Comparison of ENCODE assay signal across 10 mouse cellular contexts in the genomic region with DNA sequence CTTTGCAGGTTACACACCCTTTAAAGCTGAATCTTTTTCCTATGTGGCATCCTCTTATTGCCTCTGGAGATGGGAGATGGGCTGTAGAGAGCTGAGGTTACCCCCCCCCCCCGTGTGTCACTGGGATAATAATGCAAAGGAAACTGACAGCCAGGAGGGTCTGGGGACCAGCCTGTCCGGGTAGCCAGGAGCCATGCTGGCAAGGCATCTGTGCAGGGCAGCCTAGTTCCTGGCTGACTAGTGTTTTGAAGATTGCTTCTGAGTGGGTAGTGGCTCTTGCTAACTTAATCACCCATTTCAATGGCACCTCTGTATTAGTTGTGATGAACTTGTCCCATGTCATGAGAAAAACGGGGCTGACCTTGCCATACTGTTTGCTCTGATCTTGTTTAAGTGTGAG. TPM values are rescaled to one million over a fixed set of nuclear protein-coding genes. Genes with fewer than 3 reads are reported as not detected.
A peak's percentile ranks its signal among the peaks of the same experiment; 100 is the strongest.
DNase-seq lines count a peak whose midpoint lies in the region; ATAC-seq and TF ChIP-seq lines count a peak whose summit lies in the region.
"Had no signal": no experiment of that assay in that cellular context is flagged by ENCODE, and none has a peak within 500 bp of the region (broad histone marks: within the 10 kb centered on the region; RNA-seq: fewer than 3 reads in every experiment).

No protein-coding gene starts in this region.

- dilution Hi-C loops in CH12.LX (cut with MboI; ENCODE audit: extremely low pct_ligation_motif_present, extremely low pct_unique_long_range_greater_than_20kb, low sequenced_read_pairs): no loop called here

- no peak for ATAC-seq in heart, embryonic 12.5 days (ENCODE audit: insufficient number of reproducible peaks, low FRiP score)
- no peak for ATAC-seq in hindbrain, embryonic 12.5 days (ENCODE audit: low FRiP score)
- no peak for ATAC-seq in CD4-positive, CD25-positive, alpha-beta regulatory T cell, adult 4 months

- peaks cover 21% of the 10 kb centered on the region for H3K36me3 ChIP-seq in heart, embryonic 12.5 days
- H3K36me3 ChIP-seq in CH12.LX (replicated peaks in 1 of 2; ENCODE audit: control insufficient read depth in 1 of 2, insufficient read depth in 1 of 2, low read length in 1 of 2): peaks cover 11 to 29% of the 10 kb centered on the region in 2 experiments
- H3K36me3 ChIP-seq in hindbrain, embryonic 12.5 days: peaks cover 18% of the 10 kb centered on the region
- H3K36me3 ChIP-seq in midbrain, embryonic 10.5 days: peaks cover 31% of the 10 kb centered on the region

- no peak for TF ChIP-seq POLR2A in CH12.LX (IDR thresholded peaks at IDR 0.05; ENCODE audit: low read depth, low read length)

- peak overlapping the region; percentile 96 for H3K4me2 ChIP-seq in heart, embryonic 12.5 days
- peak overlapping the region; percentile 85 for H3K4me2 ChIP-seq in CH12.LX (ENCODE audit: insufficient read depth, low read depth, poor library complexity, severe bottlenecking)
- H3K4me2 ChIP-seq in hindbrain, embryonic 12.5 days (replicated peaks): peak overlapping the region; percentile 86

- TF ChIP-seq CTCF in CH12.LX (conservative IDR thresholded peaks at IDR 0.05 in 1 of 2, IDR thresholded peaks at IDR 0.05 in 1 of 2; ENCODE audit: low read depth in 2 of 2, low read length in 2 of 2): no peak

- no peak overlapping the region for H3K27ac ChIP-seq in heart, embryonic 12.5 days (ENCODE audit: poor library complexity, severe bottlenecking)
- no peak overlapping the region for H3K27ac ChIP-seq in CH12.LX (ENCODE audit: insufficient read depth, low read depth)
- H3K27ac ChIP-seq in hindbrain, embryonic 12.5 days: no peak overlapping the region
- H3K27ac ChIP-seq in midbrain, embryonic 10.5 days (replicated peaks): no peak overlapping the region

- H3K4me3 ChIP-seq in heart, embryonic 12.5 days: peak overlapping the region; percentile 86
- no peak overlapping the region for H3K4me3 ChIP-seq in CH12.LX (replicated peaks in 1 of 3; ENCODE audit: low read depth in 2 of 3, low read length in 2 of 3, poor library complexity in 1 of 3)
- peak overlapping the region; percentile 86; the same call in 1 of the 2 replicates for H3K4me3 ChIP-seq in hindbrain, embryonic 12.5 days
- peak overlapping the region; percentile 90 for H3K4me3 ChIP-seq in midbrain, embryonic 10.5 days

- in situ Hi-C loops in CH12.LX (cut with MboI; ENCODE audit: low pct_ligation_motif_present, low pct_unique_long_range_greater_than_20kb, low sequenced_read_pairs): loop anchor here (5.0 to 10.0 kb wide), 2 partner anchors 39 to 186 kb away; no protein-coding TSS in a partner anchor

- no peak for TF ChIP-seq EP300 in CH12.LX (IDR thresholded peaks at IDR 0.05; ENCODE audit: low read length)

- peak overlapping the region; percentile 92 for H3K9ac ChIP-seq in heart, embryonic 12.5 days
- H3K9ac ChIP-seq in CH12.LX (ENCODE audit: insufficient read depth, low read depth): no peak overlapping the region; the same call in 1 of the 2 replicates
- 0 out of 2 replicates have a peak overlapping the region, but pooled peaks have one; percentile 35 for H3K9ac ChIP-seq in hindbrain, embryonic 12.5 days

- no peaks in the 10 kb centered on the region for H3K27me3 ChIP-seq in heart, embryonic 12.5 days (replicated peaks)
- no peaks in the 10 kb centered on the region for H3K27me3 ChIP-seq in CH12.LX (replicated peaks)
- no peaks in the 10 kb centered on the region for H3K27me3 ChIP-seq in hindbrain, embryonic 12.5 days
- no peaks in the 10 kb centered on the region for H3K27me3 ChIP-seq in midbrain, embryonic 10.5 days (ENCODE audit: low read depth, poor library complexity, severe bottlenecking)

- no peak for TF ChIP-seq RAD21 in CH12.LX (IDR thresholded peaks at IDR 0.05; ENCODE audit: low read depth, low read length)

- no peaks in the 10 kb centered on the region for H3K9me3 ChIP-seq in heart, embryonic 12.5 days (replicated peaks)
- no peaks in the 10 kb centered on the region for H3K9me3 ChIP-seq in CH12.LX (replicated peaks; ENCODE audit: low read length)
- no peaks in the 10 kb centered on the region for H3K9me3 ChIP-seq in hindbrain, embryonic 12.5 days (replicated peaks)
- no peaks in the 10 kb centered on the region for H3K9me3 ChIP-seq in midbrain, embryonic 10.5 days (replicated peaks)

- peaks cover 49% of the 10 kb centered on the region for H3K4me1 ChIP-seq in heart, embryonic 12.5 days (replicated peaks)
- H3K4me1 ChIP-seq in CH12.LX (ENCODE audit: control insufficient read depth in 1 of 2, insufficient read depth in 2 of 2): peaks cover 8 to 30% of the 10 kb centered on the region in 2 experiments
- peaks cover 40% of the 10 kb centered on the region for H3K4me1 ChIP-seq in hindbrain, embryonic 12.5 days
- H3K4me1 ChIP-seq in midbrain, embryonic 10.5 days: peaks cover 52% of the 10 kb centered on the region

- DNase-seq in heart, postnatal 4 days: no peak
- no peak for DNase-seq in CH12.LX (ENCODE audit: extremely low read depth)
- DNase-seq in midbrain, embryonic 10.5 days (ENCODE audit: low spot score): no peak
- no peak for DNase-seq in cerebellum, adult 9-11 months
- DNase-seq in right cerebral cortex, postnatal 4 days: no peak
- DNase-seq: cerebellum, adult 2 months; gastrocnemius, adult 2 months had no signal

- H3K79me2 ChIP-seq in CH12.LX (replicated peaks; ENCODE audit: control insufficient read depth, extremely low read depth, insufficient read depth, poor library complexity, severe bottlenecking): peaks cover 21% of the 10 kb centered on the region

- 39% methylated on average over 3 of the region's 3 CpGs for WGBS in heart, embryonic 12.5 days
- WGBS in hindbrain, embryonic 12.5 days: 37% methylated on average over 3 of the region's 3 CpGs
- WGBS in midbrain, embryonic 10.5 days: 53% methylated on average over 3 of the region's 3 CpGs

TF ChIP-seq in CH12.LX, 34 proteins besides CTCF, POLR2A, EP300 and RAD21 (continues in another document):
- TF ChIP-seq SIN3A (IDR thresholded peaks at IDR 0.05; ENCODE audit: low read length): no peak
- TF ChIP-seq ZMIZ1 (IDR thresholded peaks at IDR 0.05; ENCODE audit: low read depth, low read length): no peak
- TF ChIP-seq TBP (conservative IDR thresholded peaks at IDR 0.05; ENCODE audit: low read depth, low read length): no peak
- no peak for TF ChIP-seq MAFK (IDR thresholded peaks at IDR 0.05; ENCODE audit: insufficient replicate concordance, low read length)

RNA-seq across cellular contexts. Expression of a gene that starts 1.7 kb away (rescaled TPM):
- polyA plus RNA-seq in heart, embryonic 12.5 days (2016; fragmentation: Nextera tagmentation; extraction: Ambion mirVana): 24.1 and 27.2 TPM in 2 replicates
- total RNA-seq in heart, postnatal 4 days (2021): 10 to 100 TPM; 17.0 to 19.1 TPM
- total RNA-seq in CH12.LX (2012; rRNA removed) (8.7 and 9.8 TPM in 2 replicates), CH12.LX (2014; rRNA removed) (3.0 and 3.6 TPM in 2 replicates)
- polyA plus RNA-seq in CH12.LX (2012; ENCODE audit: insufficient read length, low read depth): 18.1 and 22.6 TPM in 2 replicates
- polyA plus RNA-seq in hindbrain, embryonic 12.5 days (2016; fragmentation: Nextera tagmentation; extraction: Ambion mirVana): 37.7 and 39.3 TPM in 2 replicates
- 50.2 and 53.6 TPM in 2 replicates for polyA plus RNA-seq in midbrain, embryonic 10.5 days (2016; fragmentation: Nextera tagmentation; extraction: Ambion mirVana)
- polyA plus RNA-seq in CD4-positive, CD25-positive, alpha-beta regulatory T cell, adult 4 months (2017; shearing (Covaris generic)): 10 to 100 TPM; 10.2 to 11.6 TPM

RNA-seq across cellular contexts. Expression of a gene that starts 2.9 kb away (rescaled TPM):
- polyA plus RNA-seq in heart, embryonic 12.5 days (2016; fragmentation: Nextera tagmentation; extraction: Ambion mirVana): 118 and 120 TPM in 2 replicates
- 100 to 1,000 TPM; 126 to 130 TPM for total RNA-seq in heart, postnatal 4 days (2021)
- total RNA-seq in CH12.LX (2012; rRNA removed) (75.7 and 87.8 TPM in 2 replicates), CH12.LX (2014; rRNA removed) (69.4 and 70.7 TPM in 2 replicates)
- 84.2 and 88.4 TPM in 2 replicates for polyA plus RNA-seq in CH12.LX (2012; ENCODE audit: insufficient read length, low read depth)
- 240 and 246 TPM in 2 replicates for polyA plus RNA-seq in hindbrain, embryonic 12.5 days (2016; fragmentation: Nextera tagmentation; extraction: Ambion mirVana)
- 188 and 224 TPM in 2 replicates for polyA plus RNA-seq in midbrain, embryonic 10.5 days (2016; fragmentation: Nextera tagmentation; extraction: Ambion mirVana)
- 100 to 1,000 TPM in 1 of 2 experiments, 10 to 100 TPM in 1; 92.4 to 111 TPM for polyA plus RNA-seq in CD4-positive, CD25-positive, alpha-beta regulatory T cell, adult 4 months (2017; shearing (Covaris generic))

RNA-seq across cellular contexts. Expression of a gene that starts 48.3 kb away (rescaled TPM):
- polyA plus RNA-seq in heart, embryonic 12.5 days (2016; fragmentation: Nextera tagmentation; extraction: Ambion mirVana): 0.36 and 1.2 TPM in 2 replicates
- under 1 TPM in 1 of 2 experiments, not detected in 1; 0.18 TPM for total RNA-seq in heart, postnatal 4 days (2021)
- 1.3 and 1.4 TPM in 2 replicates for total RNA-seq in CH12.LX (2012; rRNA removed)
- total RNA-seq in CH12.LX (2014; rRNA removed): 1.5 and 1.6 TPM in 2 replicates
- 1.1 and 1.4 TPM in 2 replicates for polyA plus RNA-seq in CH12.LX (2012; ENCODE audit: insufficient read length, low read depth)
- 1.4 and 1.5 TPM in 2 replicates for polyA plus RNA-seq in hindbrain, embryonic 12.5 days (2016; fragmentation: Nextera tagmentation; extraction: Ambion mirVana)
- 0.96 and 1.4 TPM in 2 replicates for polyA plus RNA-seq in midbrain, embryonic 10.5 days (2016; fragmentation: Nextera tagmentation; extraction: Ambion mirVana)
- under 1 TPM in 1 of 2 experiments, not detected in 1; 0.23 TPM for polyA plus RNA-seq in CD4-positive, CD25-positive, alpha-beta regulatory T cell, adult 4 months (2017; shearing (Covaris generic))

RNA-seq across cellular contexts. Expression of a gene that starts 57.5 kb away (rescaled TPM):
- polyA plus RNA-seq in heart, embryonic 12.5 days (2016; fragmentation: Nextera tagmentation; extraction: Ambion mirVana): 4.3 and 4.4 TPM in 2 replicates
- 1 to 10 TPM; 3.1 to 4.2 TPM for total RNA-seq in heart, postnatal 4 days (2021)
- 4.9 and 7.6 TPM in 2 replicates for total RNA-seq in CH12.LX (2012; rRNA removed)
- 2.8 and 3.1 TPM in 2 replicates for total RNA-seq in CH12.LX (2014; rRNA removed)
- 13.2 and 15.9 TPM in 2 replicates for polyA plus RNA-seq in CH12.LX (2012; ENCODE audit: insufficient read length, low read depth)
- 7.1 and 7.6 TPM in 2 replicates for polyA plus RNA-seq in hindbrain, embryonic 12.5 days (2016; fragmentation: Nextera tagmentation; extraction: Ambion mirVana)
- polyA plus RNA-seq in midbrain, embryonic 10.5 days (2016; fragmentation: Nextera tagmentation; extraction: Ambion mirVana): 9.1 and 10.1 TPM in 2 replicates
- polyA plus RNA-seq in CD4-positive, CD25-positive, alpha-beta regulatory T cell, adult 4 months (2017; shearing (Covaris generic)): 10 to 100 TPM in 1 of 2 experiments, 1 to 10 TPM in 1; 3.8 to 10.5 TPM

RNA-seq across cellular contexts. Expression of a gene that starts 59.9 kb away (rescaled TPM):
- 97.7 and 116 TPM in 2 replicates for polyA plus RNA-seq in heart, embryonic 12.5 days (2016; fragmentation: Nextera tagmentation; extraction: Ambion mirVana)
- total RNA-seq in heart, postnatal 4 days (2021): 100 to 1,000 TPM in 1 of 2 experiments, 10 to 100 TPM in 1; 98.8 to 108 TPM
- total RNA-seq in CH12.LX (2012; rRNA removed): 95.1 and 102 TPM in 2 replicates
- total RNA-seq in CH12.LX (2014; rRNA removed): 117 and 120 TPM in 2 replicates
- 94.4 and 123 TPM in 2 replicates for polyA plus RNA-seq in CH12.LX (2012; ENCODE audit: insufficient read length, low read depth)
- polyA plus RNA-seq in hindbrain, embryonic 12.5 days (2016; fragmentation: Nextera tagmentation; extraction: Ambion mirVana): 239 and 261 TPM in 2 replicates
- 239 and 249 TPM in 2 replicates for polyA plus RNA-seq in midbrain, embryonic 10.5 days (2016; fragmentation: Nextera tagmentation; extraction: Ambion mirVana)
- polyA plus RNA-seq in CD4-positive, CD25-positive, alpha-beta regulatory T cell, adult 4 months (2017; shearing (Covaris generic)): 10 to 100 TPM; 56.3 to 62.6 TPM

Comparison
In these comparisons a context has a peak if more than half of its experiments do, and no peak if none do; other contexts are left out.
1. H3K4me3 ChIP-seq: peak in heart, embryonic 12.5 days (single experiment), hindbrain, embryonic 12.5 days (single experiment) and midbrain, embryonic 10.5 days (single experiment); none in CH12.LX (0 of 3).
2. Peak in every context shown above with its lines, with median percentiles within 50 percentile points of each other: H3K4me2 ChIP-seq.